Mouse (Mus musculus) embryo, embryonic 11.5 days (tissue): ENCODE data around the gene Gm4881.
"Not testable (repeated sequence)": the region's sequence is repeated elsewhere in the genome, so short reads cannot be mapped to it uniquely, and the experiment has no call there.

Experiments used
- DNase-seq: peaks from one replicate; pipeline ENCODE4 v3.0.0-alpha.2; 2012; ENCODE audit warnings: low read depth, low spot score

Gm4881 gene

GRCm38 (mm10) chr7:24896269-24896668 lies 48.0 kb downstream of the Gm4881 start:
- no peak for DNase-seq

DNA sequence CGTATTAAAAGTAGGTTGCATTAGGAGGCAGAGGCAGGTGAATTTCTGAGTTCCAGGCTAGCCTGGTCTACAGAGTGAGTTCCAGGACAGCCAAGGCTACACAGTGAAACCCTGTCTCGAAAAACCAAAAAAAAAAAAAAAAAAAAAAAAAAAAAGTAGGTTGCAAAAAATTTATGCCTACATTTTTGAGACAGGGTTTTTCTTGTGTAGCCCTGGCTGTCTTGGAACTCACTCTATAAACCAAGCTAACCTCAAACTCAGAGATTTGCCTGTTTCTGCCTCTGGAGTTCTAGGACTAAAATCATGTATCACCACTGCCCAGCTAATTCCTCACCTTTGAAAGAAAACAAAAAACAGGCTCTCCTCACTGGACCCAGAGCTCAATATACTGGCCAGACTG lies 48.5 kb downstream of the Gm4881 start:
- DNase-seq = not testable (repeated sequence)

DNA sequence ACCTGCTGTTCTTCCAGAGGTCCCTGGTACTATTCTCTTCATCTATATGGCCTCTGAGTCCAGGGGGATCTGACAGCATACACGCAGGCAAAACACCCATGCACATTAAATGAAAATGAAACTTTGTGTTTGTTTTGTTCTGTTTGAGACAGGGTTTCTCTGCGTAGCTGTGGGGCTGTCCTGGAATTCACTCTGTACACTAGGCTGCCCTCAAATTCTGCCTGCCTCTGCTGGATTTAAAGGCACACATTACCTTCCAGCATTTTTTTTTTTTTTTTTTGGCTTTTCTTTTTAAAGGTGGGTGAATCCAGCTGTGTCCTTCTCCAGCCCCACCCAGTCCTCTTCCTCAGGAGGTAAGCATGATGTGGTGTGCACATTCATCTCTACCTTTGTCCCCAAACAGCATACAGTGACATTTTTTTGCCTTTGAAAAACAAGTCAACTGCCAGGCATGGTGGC lies 52.1 kb downstream of the Gm4881 start:
- no peak for DNase-seq

- no peak for DNase-seq
Observed at GRCm38 (mm10) chr7:24891241-24892124, 52.8 kb downstream of the Gm4881 start.

GRCm38 (mm10) chr7:24890281-24891216 lies 53.7 kb downstream of the Gm4881 start:
- DNase-seq = peak; percentile 67

GRCm38 (mm10) chr7:24889431-24890220 lies 54.7 kb downstream of the Gm4881 start:
- DNase-seq = no peak

- DNase-seq = no peak
Observed at GRCm38 (mm10) chr7:24887096-24887495, 57.2 kb downstream of the Gm4881 start.

DNA sequence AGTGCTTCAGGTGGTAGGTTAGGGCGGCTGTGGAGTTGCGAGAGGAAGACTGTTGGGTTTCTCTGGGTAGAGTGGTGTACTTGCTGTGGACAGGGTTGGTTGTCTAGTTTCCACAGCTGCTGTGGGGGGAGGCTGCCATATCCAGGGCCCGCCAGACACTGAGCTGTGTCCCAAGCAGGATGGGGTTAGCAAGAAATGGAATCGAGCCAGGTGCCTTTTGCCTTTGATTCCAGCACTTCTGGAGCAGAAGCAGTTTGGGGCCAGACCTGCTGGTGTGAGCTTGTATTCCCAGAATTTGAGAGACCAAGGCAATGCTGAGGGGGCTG lies 58.0 kb downstream of the Gm4881 start:
- DNase-seq = no peak

DNA sequence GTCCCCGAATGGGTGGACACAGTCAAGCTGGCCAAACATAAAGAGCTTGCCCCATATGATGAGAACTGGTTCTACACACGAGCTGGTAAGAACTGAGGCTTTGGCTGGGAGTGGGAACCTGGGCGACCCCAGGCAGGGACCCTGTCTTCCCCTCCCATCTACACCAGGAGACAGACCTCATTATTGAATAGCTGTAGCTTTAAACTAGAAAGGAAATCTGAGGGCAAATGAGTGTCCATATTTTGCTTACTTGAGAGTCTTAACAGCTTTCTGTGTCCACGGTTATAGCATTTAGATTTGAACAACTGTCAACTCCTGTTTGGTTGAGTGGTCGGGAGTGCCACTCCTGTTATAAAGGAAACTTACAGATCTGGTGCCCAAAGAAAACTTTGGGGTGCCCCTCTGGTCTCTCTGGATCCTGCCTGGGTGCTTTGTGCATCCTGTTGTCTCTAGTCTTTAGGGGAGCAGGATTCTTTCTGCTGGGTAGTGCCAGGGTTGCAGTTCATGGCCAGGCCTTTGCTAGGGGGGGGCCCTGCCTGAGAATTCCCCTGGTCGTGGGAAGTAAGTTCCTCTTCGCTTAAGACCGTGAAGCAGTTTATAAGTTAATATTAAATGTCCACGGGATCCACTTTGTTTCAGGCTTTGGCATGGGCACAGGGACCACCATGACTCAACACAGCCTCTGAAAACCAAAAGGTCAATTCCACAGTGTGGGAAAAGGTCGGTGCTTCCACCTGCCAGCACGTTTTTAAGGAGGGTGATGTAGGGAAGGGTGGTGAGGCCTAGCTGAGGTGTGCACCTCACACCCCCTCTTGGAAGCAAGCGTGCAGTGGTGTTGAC lies 58.6 kb downstream of the Gm4881 start:
- DNase-seq = no peak

DNA sequence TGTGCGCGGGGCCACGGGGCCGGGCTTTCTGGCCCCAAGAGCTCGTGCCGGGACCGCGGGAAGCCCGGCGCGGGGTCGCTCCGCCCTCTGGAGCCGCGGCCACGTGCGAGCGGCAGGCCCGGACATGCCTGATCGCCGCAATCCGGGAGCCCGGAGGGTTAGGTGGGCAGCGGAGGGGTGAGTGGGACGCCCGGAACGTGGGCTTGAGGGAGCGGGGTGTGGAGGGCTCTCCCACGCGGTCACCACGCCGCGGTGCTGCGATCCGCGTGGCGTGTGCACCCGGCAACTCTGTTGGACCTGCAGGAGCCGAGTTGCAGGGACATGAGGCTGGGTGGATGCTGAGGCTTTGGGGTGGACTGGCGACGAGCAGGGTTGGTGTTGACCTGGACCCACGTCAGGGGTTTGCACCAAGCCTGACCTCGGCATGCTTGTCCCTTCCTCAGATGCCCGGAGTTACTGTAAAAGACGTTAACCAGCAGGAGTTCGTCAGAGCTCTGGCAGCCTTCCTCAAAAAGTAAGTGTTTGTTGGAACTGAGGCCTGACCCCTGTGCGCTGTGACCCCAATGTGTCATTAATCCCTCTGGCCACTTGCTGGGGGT lies 59.5 kb downstream of the Gm4881 start:
- no peak for DNase-seq

GRCm38 (mm10) chr7:24883896-24884692 lies 60.2 kb downstream of the Gm4881 start, which contains the start of gene Rps19:
TSS of gene Rps19 (plus strand) at chr7:24884371.
- DNase-seq = peak; percentile 99

GRCm38 (mm10) chr7:24882416-24883199 lies 61.7 kb downstream of the Gm4881 start:
- no peak for DNase-seq

- no peak for DNase-seq
Observed at GRCm38 (mm10) chr7:24879620-24880019, 64.7 kb downstream of the Gm4881 start.

GRCm38 (mm10) chr7:24877588-24877987 lies 66.7 kb downstream of the Gm4881 start:
- no peak for DNase-seq
